Mouse (Mus musculus): ENCODE results near the gene Mybl2.

Mybl2 gene

GRCm38 (mm10) chr2:163071590-163071989 lies 17.1 kb downstream of the Mybl2 start:
- DNase-seq (ENCODE audit: low spot score in 2 of 2): no peak

- DNase-seq (ENCODE audit: low spot score in 2 of 2): no peak
These were observed 18.7 kb downstream of the Mybl2 start for GRCm38 (mm10) chr2:163073023-163073757.

GRCm38 (mm10) chr2:163074006-163074405 lies 19.5 kb downstream of the Mybl2 start:
- DNase-seq (ENCODE audit: low spot score in 2 of 2): peak in 1 of 2 experiments; percentile 23

DNA sequence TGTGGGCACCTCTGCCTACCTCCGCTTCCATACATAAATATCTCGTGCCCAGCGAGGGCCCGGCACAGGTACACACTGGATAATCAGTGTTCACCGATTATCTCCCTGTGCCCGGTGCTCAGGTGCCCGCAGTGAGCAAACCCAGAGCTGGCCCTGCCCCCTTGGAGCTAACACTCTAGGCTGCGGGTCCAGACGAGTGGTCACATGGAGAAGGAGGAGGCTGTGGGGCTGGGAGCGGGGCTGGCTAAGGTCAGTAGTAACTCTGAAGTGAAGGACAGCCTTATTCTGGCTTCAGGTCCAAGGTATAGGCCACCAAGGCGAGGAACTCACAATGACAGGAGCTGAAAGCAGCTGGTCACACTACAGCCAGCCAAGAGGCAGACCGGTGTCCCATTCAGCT lies 20.3 kb downstream of the Mybl2 start:
- DNase-seq (ENCODE audit: low spot score in 2 of 2): no peak

DNA sequence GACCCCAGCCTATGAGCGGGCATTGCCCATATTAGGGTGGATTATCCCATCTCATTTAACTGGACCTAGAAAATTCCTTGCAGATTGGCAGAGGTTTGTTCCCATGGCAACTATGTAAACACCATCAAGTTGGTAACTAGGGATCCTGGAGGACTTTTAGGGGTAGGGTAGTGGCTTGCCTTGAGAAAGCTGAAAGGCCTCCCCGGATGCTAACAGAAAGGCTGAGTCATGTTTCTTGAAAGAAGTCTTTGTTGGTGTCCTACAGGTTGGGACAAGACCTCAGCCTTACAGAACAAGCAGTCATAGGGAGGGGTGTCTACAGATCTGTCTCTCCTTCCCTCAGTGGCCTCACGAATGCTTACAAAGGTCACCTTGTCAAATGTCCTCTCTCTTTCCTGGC lies 20.7 kb downstream of the Mybl2 start:
- no peak for DNase-seq (ENCODE audit: low spot score in 2 of 2)

- DNase-seq (ENCODE audit: low spot score in 2 of 2): no peak
These were observed 24.6 kb downstream of the Mybl2 start for GRCm38 (mm10) chr2:163079041-163079440.

DNA sequence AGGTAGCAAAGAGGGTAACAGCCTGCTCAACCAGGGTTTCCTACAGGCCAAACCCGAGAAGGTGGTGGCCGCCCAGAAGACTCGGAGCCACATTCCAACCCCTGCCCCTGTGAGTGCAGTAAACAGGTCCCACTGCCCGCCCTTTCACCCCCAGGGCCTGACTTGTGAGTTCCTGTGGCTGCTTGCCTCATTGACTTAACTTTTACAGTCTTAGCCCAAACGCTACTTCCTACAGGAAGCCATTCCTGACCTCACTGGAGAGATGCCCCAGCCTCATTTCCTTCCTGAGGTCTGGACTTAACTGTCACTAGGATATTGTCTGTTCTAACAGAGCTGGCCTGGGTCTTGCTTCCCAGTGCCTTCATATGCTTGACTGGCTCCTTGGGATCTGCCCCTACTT lies 28.1 kb downstream of the Mybl2 start:
- DNase-seq (ENCODE audit: low spot score in 2 of 2): no peak

DNA sequence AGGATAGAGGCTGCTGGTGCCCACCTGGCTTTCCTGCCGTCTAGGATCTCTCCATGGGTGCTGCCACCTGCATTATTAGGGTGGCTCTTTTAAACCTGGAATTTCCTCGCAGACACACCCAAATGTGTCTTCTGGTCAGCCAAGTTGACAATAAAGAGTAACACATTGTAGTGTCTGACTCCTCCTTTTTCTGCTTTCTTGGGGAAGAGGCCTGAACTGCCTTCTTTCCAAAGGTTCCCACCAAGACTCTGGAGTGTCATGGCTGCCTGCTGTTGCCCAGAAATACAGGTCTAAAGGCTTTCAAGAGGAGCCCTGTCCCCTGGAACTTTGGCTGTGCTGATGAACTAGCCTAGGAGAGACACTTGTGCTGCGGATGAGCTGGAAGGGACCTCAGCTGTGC lies 30.0 kb downstream of the Mybl2 start:
- no peak for DNase-seq (ENCODE audit: low spot score in 2 of 2)

- DNase-seq (ENCODE audit: low spot score in 2 of 2): no peak
These were observed 30.6 kb downstream of the Mybl2 start for GRCm38 (mm10) chr2:163085047-163085446.

- no peak for DNase-seq (ENCODE audit: low spot score in 2 of 2)
These were observed 32.1 kb downstream of the Mybl2 start for GRCm38 (mm10) chr2:163086561-163086960.

GRCm38 (mm10) chr2:163087728-163088127 lies 33.2 kb downstream of the Mybl2 start, which contains the start of gene Gtsf1l:
Gene Gtsf1l (minus strand): TSS chr2:163087855.
- DNase-seq (ENCODE audit: low spot score in 2 of 2): no peak

- DNase-seq (ENCODE audit: low spot score in 2 of 2): no peak
These were observed 35.1 kb downstream of the Mybl2 start for GRCm38 (mm10) chr2:163089475-163090123.

DNA sequence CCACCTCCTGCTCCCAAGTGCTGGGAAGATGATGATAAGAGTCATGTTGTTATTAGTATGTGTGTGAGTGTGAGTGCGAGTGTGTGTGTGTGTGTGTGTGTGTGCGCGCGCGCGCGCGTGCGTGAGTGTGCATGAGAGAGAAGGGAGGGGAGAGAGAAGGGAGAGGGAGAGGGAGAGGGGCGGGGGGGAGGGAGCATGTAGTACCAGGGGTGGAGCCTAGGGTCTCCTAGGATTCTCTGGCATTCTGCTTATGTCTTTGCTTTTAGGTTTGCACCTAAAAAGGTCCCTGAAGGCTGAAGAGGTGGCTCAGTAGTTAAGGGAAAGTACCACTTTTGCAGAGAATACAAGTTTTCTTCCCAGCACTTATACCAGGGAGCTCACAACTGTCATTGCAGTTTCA lies 40.4 kb downstream of the Mybl2 start:
- no peak for DNase-seq (ENCODE audit: low spot score in 2 of 2)

DNA sequence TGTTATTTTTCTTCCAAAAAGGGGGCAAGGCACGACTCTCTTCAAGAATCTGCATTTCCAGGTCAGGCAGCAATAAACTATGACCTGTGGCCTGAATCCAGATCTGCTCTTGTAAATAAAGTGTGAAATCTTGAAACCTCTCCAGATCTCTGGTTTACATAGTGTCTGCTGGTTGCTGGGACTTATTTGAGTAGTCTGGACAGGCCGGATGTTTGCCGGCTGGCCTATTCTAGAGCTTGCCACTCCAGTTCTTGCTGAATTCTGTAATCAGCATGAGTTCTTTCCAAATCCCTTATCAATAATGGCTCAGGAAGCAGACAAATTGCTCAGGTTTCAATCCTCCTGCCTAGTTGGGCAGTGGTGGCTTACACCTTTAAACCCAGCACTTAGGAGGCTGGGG lies 41.3 kb downstream of the Mybl2 start:
- no peak for DNase-seq (ENCODE audit: low spot score in 2 of 2)

DNA sequence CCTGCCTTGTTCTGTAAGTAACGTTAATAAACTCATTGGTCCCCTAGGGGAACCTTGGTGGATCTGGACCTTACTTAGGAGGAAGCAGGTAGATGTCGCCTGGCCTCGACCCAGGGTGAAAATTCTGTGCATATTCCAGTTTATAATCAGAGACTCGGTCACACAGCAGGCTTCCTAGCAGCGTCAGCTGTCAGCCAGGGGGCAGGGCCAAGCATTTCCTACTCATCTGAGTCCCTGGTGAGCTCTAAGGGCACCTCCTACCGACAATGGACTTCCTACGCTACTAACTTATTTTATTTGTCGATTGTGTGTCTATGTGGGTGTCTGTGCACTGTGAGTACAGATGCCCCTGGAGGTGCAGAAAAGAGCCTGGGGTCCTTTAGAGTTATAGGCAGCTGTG lies 45.4 kb downstream of the Mybl2 start:
- no peak for DNase-seq (ENCODE audit: low spot score in 2 of 2)

DNA sequence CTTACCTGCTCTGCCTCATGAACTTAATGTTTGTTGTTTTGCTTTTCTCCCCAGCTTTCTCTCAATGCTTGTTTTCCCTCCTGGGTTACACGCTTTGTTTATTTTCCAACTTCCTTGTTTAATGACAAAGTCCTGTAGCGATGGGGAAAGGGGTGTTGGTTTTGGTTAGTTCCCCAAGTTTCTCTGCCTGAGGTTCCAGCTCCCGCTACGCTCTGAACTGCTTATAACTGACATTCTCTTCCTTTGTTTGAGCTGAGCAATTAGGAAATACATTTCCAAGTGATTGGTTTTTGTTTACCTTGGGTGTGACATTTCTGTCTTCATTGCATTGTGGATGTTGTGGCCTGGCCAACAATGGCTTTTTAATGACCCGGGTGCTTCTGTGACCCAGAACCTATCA lies 46.1 kb downstream of the Mybl2 start:
- DNase-seq (ENCODE audit: low spot score in 2 of 2): no peak

DNA sequence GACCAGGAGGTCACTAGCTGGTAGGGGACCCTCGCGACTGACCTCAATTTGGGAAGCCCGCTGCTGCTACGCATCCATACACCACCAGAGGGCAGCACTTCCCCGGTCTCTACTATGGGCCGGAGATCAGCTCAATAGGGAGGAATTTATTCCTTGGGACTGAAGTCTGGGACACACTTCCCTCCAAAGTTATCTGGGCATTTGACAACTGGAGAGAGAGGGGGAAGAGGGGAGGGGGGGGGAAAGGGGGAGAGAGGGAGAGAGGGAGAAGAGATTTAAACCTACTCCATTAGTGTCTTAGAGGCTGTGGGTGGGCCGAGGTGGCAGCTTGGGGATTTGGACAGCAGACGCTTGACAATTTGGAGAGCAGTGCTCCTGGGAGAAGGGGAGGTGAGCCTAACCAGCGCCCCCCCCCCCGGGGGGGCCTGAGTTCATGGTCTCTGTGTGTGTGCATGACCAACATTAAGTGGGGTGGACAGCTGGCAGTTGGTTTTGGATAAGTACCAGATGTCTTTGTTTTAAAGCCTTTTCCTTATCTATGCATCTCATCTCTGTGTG lies 47.2 kb downstream of the Mybl2 start:
- DNase-seq (ENCODE audit: low spot score in 2 of 2): peak; percentile 9 to 59

DNA sequence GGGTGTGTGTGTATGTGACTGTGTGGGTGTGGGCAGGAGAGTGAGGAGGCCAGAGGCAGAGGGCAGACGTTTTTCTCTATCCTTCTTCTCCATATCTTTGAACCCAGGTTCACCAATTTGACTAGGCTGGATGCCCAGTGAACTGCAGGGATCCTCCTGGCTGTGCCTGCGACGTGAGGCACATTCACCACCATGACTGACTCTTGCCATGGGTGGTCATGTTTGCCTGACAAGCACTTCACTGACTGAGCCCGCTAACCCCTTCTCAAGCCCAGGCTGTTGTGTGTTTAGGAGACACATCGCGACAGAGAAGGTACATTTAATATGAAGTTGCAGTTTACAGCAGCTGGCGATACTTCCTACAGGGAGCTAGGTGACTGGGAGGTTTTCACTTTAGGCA lies 47.7 kb downstream of the Mybl2 start:
- DNase-seq (ENCODE audit: low spot score in 2 of 2): no peak

DNA sequence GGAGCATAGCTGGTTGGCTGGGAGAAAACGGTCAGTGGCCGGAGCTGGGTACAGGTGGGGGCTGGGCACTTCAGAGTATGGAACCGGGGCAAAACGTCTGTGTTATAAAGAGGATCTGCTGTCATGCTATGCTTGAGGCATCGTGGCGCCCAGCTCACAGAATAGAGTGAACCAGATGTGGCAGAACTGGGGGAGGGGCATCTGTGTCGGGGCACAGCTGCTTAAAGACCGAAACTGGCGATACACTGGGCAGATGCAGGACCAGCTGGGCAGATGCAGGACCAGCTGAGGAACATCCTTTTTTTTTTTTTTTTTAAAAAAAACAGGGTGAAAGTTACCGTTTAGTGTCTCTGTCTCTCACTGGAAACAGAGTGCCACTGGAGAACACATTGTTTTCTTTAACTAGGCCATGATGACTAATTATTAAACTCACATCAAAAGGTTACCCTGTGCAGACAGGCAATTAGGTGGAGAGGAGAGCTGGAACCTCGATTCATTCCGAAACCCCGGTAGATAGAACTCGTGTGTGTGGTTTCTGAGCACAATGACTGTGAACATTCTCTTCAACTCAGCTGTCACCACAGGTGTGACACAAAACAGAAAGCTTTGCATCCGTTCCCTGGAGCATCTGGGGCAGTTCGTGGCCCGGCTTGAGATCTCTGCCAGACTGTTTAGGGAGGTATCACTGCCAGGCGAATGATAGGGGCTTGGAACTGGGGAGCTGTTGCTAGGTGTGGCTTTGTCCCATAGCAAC lies 48.6 kb downstream of the Mybl2 start:
- DNase-seq (ENCODE audit: low spot score in 2 of 2): no peak

- DNase-seq (ENCODE audit: low spot score in 2 of 2): no peak
These were observed 49.7 kb downstream of the Mybl2 start for GRCm38 (mm10) chr2:163104086-163104770.

DNA sequence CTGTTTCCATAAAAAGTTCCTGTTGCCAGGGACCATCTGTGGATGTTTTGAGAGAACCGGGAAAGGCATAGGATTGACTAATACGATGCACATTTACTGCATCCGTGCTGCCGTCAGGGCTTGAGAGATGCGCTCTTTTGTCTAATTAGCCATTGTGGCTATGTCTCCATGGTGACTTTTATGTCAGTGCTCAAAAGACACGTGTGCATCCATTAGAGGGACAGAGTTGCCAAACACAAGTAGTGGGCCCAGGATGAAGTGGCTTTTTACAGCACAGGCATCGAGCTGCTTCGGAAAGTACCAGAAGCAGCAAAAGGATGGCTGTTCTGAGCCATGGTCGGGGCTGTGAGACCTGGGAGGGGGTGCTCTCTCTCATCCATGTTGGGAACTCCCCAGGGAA lies 53.9 kb downstream of the Mybl2 start:
- DNase-seq (ENCODE audit: low spot score in 2 of 2): no peak

DNA sequence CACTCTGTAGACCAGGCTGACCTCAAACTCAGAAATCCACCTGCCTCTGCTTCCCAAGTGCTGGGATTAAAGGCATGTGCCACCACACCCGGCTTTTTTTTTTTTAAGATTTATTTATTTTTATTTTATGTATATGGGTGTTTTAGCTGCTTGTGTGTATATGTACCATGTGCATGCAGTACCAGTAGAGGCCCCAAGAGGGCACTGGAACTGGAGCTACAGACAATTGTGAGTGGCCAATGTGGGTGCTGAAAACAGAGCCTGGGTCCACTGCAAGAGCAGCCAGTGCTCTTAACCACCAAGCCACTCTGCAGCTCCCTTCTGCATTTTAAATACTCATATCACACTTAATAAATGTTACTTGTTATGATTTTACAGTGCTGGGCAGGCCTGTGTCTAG lies 56.2 kb downstream of the Mybl2 start:
- DNase-seq (ENCODE audit: low spot score in 2 of 2): no peak
